Mouse (Mus musculus) embryonic fibroblast, embryonic 13.5 days (primary cell): ENCODE data around the gene Gm9817.
A peak's percentile ranks its signal among the peaks of the same experiment; 100 is the strongest.

Source experiments
- CTCF ChIP-seq: IDR thresholded peaks from 2 replicates; pipeline ENCODE4 v1.5.1; 2011; ENCODE audit warnings: mild to moderate bottlenecking, control low read depth, low read length, moderate library complexity, borderline replicate concordance; ENCODE audit not compliant: insufficient read depth
- POLR2A ChIP-seq: IDR thresholded peaks from 2 replicates; pipeline ENCODE4 v1.6.1; 2011; ENCODE audit warnings: low read depth, mild to moderate bottlenecking, control low read depth, low read length, moderate library complexity

DNA sequence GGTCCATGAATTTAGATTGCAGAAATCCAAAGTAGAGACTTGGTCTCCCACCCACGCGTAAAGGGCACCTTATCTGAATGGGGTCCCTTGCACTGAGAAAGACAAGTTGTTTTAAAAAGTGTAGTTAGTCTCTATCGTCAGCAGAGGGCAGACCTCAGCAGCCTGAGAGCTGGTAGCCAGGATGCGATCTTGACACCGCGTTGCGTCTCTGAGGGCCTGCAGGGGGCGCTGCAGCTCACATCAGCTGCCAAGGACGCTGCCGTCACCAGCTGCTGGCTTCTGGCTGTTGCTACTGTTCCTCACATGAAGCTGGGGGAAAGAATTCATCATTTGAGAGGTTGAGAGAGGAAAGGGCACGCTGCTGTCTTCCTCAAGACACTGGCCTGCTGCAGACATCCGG, 47.7 kb upstream of the Gm9817 start:
- TF ChIP-seq CTCF (peak; percentile 100), POLR2A (no peak)
